Mouse (Mus musculus) layer of hippocampus, adult 18-20 months (tissue): ENCODE results near the gene Hmx3. TPM values are rescaled to one million over a fixed set of nuclear protein-coding genes. Genes with fewer than 3 reads are reported as not detected.

Experiments
- DNase-seq, 2 experiments: peaks; one replicate each; pipeline ENCODE4 v3.0.0; 2022; ENCODE audit warnings: low spot score in 2 of 2
- long read RNA-seq: library from polyadenylated mRNA; stranded (forward); transcript quantifications from one replicate; pipeline ENCODE4 v2.0.0, GENCODE M21; 2021
- total RNA-seq, 2 experiments: library from RNA; stranded (reverse); gene quantifications; 2 replicates each; pipeline ENCODE4 v1.2.3; 2021

Gene Hmx3
- not detected for total RNA-seq
- long read RNA-seq: 0 reads

GRCm38 (mm10) chr7:131542115-131542871 lies at the start of gene Hmx3:
Gene Hmx3, plus strand, starts transcription at chr7:131542867.
- DNase-seq: no peak

GRCm38 (mm10) chr7:131503739-131504138 lies 38.9 kb upstream of the Hmx3 start:
- no peak for DNase-seq

- DNase-seq: peak; percentile 66 to 83
These were observed 2.7 kb upstream of the Hmx3 start for GRCm38 (mm10) chr7:131539979-131540378.

GRCm38 (mm10) chr7:131541184-131542114 lies 1.2 kb upstream of the Hmx3 start:
- no peak for DNase-seq

- DNase-seq: no peak
These were observed 380 bp downstream of the Hmx3 start for GRCm38 (mm10) chr7:131542872-131543622.

GRCm38 (mm10) chr7:131543623-131544481 lies 1.2 kb downstream of the Hmx3 start:
- DNase-seq: no peak

- no peak for DNase-seq
These were observed 2.2 kb downstream of the Hmx3 start for GRCm38 (mm10) chr7:131544871-131545270.

- DNase-seq: no peak
These were observed 3.2 kb downstream of the Hmx3 start for GRCm38 (mm10) chr7:131545701-131546385.

- DNase-seq: no peak
These were observed 3.8 kb downstream of the Hmx3 start for GRCm38 (mm10) chr7:131546423-131546822.

GRCm38 (mm10) chr7:131547481-131547880 lies 4.8 kb downstream of the Hmx3 start:
- DNase-seq: no peak

GRCm38 (mm10) chr7:131548473-131548872 lies 5.8 kb downstream of the Hmx3 start, which contains the start of gene Hmx2:
Gene Hmx2, plus strand, starts transcription at chr7:131548773.
- DNase-seq: no peak

- DNase-seq: no peak
These were observed 8.8 kb downstream of the Hmx3 start for GRCm38 (mm10) chr7:131551471-131551870.

GRCm38 (mm10) chr7:131551931-131552741 lies 9.5 kb downstream of the Hmx3 start:
- DNase-seq: no peak

GRCm38 (mm10) chr7:131552781-131553180 lies 10.1 kb downstream of the Hmx3 start:
- no peak for DNase-seq

GRCm38 (mm10) chr7:131553771-131554175 lies 11.1 kb downstream of the Hmx3 start:
- no peak for DNase-seq

- DNase-seq: no peak
These were observed 11.9 kb downstream of the Hmx3 start for GRCm38 (mm10) chr7:131554341-131555180.

GRCm38 (mm10) chr7:131555301-131556081 lies 12.8 kb downstream of the Hmx3 start:
- DNase-seq: no peak
